Mouse (Mus musculus): ENCODE measurements at regions not wholly inside any gene's neighbourhood (a gene's known extent, or its start where the extent isn't known, plus 50 kb on each side); places are given as distances from the start of the nearest gene placed in this dataset.

GRCm38 (mm10) chr17:15269905-15270304 lies 106.8 kb downstream of the Dll1 start:
- Histone ChIP-seq H3K36me3 (no peaks in the 10 kb centered on the region), H3K9ac (replicated peaks) (no peak overlapping the region), H3K4me2 (replicated peaks) (no peak overlapping the region), H3K27me3 (no peaks in the 10 kb centered on the region), H3K4me3 (replicated peaks) (no peak overlapping the region), H3K4me1 (replicated peaks) (no peaks in the 10 kb centered on the region), H3K27ac (no peak overlapping the region), H3K9me3 (no peaks in the 10 kb centered on the region)
- ATAC-seq = no peak
- 75% methylated on average over 6 of the region's 6 CpGs for WGBS

GRCm38 (mm10) chr17:15269056-15269612 lies 107.5 kb downstream of the Dll1 start:
- Histone ChIP-seq H3K36me3 (no peaks in the 10 kb centered on the region), H3K9me3 (no peaks in the 10 kb centered on the region), H3K4me3 (replicated peaks) (no peak overlapping the region), H3K9ac (replicated peaks) (no peak overlapping the region), H3K27me3 (no peaks in the 10 kb centered on the region), H3K27ac (no peak overlapping the region), H3K4me2 (replicated peaks) (no peak overlapping the region), H3K4me1 (replicated peaks) (no peaks in the 10 kb centered on the region)
- 94% methylated on average over 8 of the region's 8 CpGs for WGBS
- ATAC-seq = no peak

GRCm38 (mm10) chr17:15267721-15268120 lies 109.0 kb downstream of the Dll1 start:
- H3K9me3 ChIP-seq = no peaks in the 10 kb centered on the region
- no peak overlapping the region for H3K4me2 ChIP-seq (replicated peaks)
- no peak for ATAC-seq
- H3K9ac ChIP-seq (replicated peaks) = no peak overlapping the region
- H3K27ac ChIP-seq = no peak overlapping the region
- H3K36me3 ChIP-seq = no peaks in the 10 kb centered on the region
- 75% methylated on average over 7 of the region's 7 CpGs for WGBS
- no peaks in the 10 kb centered on the region for H3K27me3 ChIP-seq
- no peaks in the 10 kb centered on the region for H3K4me1 ChIP-seq (replicated peaks)
- H3K4me3 ChIP-seq (replicated peaks) = no peak overlapping the region

DNA sequence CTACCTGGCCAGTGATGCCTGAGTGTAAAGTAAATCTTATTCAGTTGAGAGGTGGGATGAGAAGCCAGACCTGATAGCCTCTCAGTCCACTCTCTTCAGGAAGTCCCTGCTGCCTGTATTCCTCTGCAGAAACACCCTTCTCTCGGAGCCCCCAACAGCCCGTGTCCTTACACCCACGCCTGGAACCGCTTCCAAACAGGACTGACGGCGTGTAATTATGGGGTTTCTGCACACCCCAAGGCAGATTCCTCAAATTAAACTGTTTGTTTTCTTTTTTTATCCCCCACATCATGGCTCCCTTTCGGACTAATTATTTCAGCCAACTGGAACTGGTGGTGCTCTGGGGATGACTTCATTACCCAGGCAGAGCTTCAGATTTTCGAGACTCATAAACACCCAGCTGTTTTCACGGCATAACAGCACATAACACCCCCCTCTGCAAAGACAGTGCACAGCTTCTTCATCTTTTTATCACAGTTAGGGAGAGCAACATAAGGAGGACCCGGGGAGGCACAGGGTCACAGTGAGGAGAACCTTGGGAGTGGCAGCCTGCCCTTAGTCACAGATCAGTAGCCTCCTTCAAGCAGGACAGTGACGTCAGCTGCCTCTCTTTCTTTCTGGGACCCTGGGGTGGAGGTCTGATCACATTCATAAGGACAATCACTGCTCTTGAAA lies 117.1 kb downstream of the Dll1 start:
- no peak for ATAC-seq
- no peak overlapping the region for H3K27ac ChIP-seq
- H3K9me3 ChIP-seq = no peaks in the 10 kb centered on the region
- no peak overlapping the region for H3K4me3 ChIP-seq (replicated peaks)
- no peak overlapping the region for H3K9ac ChIP-seq (replicated peaks)
- H3K4me2 ChIP-seq (replicated peaks) = no peak overlapping the region
- H3K4me1 ChIP-seq (replicated peaks) = no peaks in the 10 kb centered on the region
- WGBS = 58% methylated on average over 11 of the region's 11 CpGs
- no peaks in the 10 kb centered on the region for H3K27me3 ChIP-seq
- H3K36me3 ChIP-seq = no peaks in the 10 kb centered on the region

- no peaks in the 10 kb centered on the region for H3K27me3 ChIP-seq
- no peaks in the 10 kb centered on the region for H3K36me3 ChIP-seq
- no peak overlapping the region for H3K4me3 ChIP-seq (replicated peaks)
- no peaks in the 10 kb centered on the region for H3K9me3 ChIP-seq
- no peak overlapping the region for H3K9ac ChIP-seq (replicated peaks)
- no peak overlapping the region for H3K27ac ChIP-seq
- H3K4me1 ChIP-seq (replicated peaks) = no peaks in the 10 kb centered on the region
- H3K4me2 ChIP-seq (replicated peaks) = no peak overlapping the region
- ATAC-seq = no peak
- 84% methylated on average over 2 of the region's 2 CpGs for WGBS
Observed at GRCm38 (mm10) chr17:15255874-15256273, 120.8 kb downstream of the Dll1 start.

GRCm38 (mm10) chr17:15253785-15254184 lies 122.9 kb downstream of the Dll1 start:
- no peak overlapping the region for H3K27ac ChIP-seq
- H3K4me1 ChIP-seq (replicated peaks) = no peaks in the 10 kb centered on the region
- H3K4me2 ChIP-seq (replicated peaks) = no peak overlapping the region
- H3K9me3 ChIP-seq = no peaks in the 10 kb centered on the region
- no peak overlapping the region for H3K4me3 ChIP-seq (replicated peaks)
- WGBS = 90% methylated on average over 4 of the region's 4 CpGs
- no peaks in the 10 kb centered on the region for H3K36me3 ChIP-seq
- no peak overlapping the region for H3K9ac ChIP-seq (replicated peaks)
- no peak for ATAC-seq
- no peaks in the 10 kb centered on the region for H3K27me3 ChIP-seq

- Histone ChIP-seq H3K27me3 (no peaks in the 10 kb centered on the region), H3K36me3 (no peaks in the 10 kb centered on the region), H3K9me3 (no peaks in the 10 kb centered on the region), H3K27ac (no peak overlapping the region), H3K4me3 (replicated peaks) (no peak overlapping the region), H3K4me2 (replicated peaks) (no peak overlapping the region), H3K9ac (replicated peaks) (no peak overlapping the region), H3K4me1 (replicated peaks) (peaks cover 3% of the 10 kb centered on the region)
- ATAC-seq = no peak
- 89% methylated on average over 1 of the region's 1 CpGs for WGBS
Observed at GRCm38 (mm10) chr17:15253271-15253670, 123.4 kb downstream of the Dll1 start.

DNA sequence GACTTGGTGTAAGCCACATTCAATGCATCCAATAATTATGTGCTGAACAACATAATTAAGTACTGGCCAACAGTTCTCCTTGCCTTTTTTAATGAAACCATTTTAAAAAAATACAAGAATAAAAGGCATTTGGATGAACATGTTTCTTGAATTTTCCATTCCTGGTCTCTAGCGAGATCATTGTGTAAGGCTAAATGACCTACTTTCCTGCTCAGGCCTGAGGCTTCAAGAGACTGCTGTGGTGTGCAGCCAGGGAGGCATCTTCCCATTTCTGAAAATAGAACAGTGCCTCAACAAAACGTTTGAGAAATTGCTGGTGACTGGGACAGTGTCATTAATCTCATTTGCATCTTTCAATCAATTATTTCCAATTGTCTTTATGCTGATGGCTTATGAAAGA lies 124.5 kb downstream of the Dll1 start:
- H3K4me1 ChIP-seq (replicated peaks) = peaks cover 13% of the 10 kb centered on the region
- WGBS = 73% methylated on average over 2 of the region's 2 CpGs
- H3K27me3 ChIP-seq = no peaks in the 10 kb centered on the region
- no peak overlapping the region for H3K9ac ChIP-seq (replicated peaks)
- H3K4me2 ChIP-seq (replicated peaks) = no peak overlapping the region
- no peak overlapping the region for H3K27ac ChIP-seq
- H3K9me3 ChIP-seq = no peaks in the 10 kb centered on the region
- no peak overlapping the region for H3K4me3 ChIP-seq (replicated peaks)
- no peaks in the 10 kb centered on the region for H3K36me3 ChIP-seq
- no peak for ATAC-seq

- no peak overlapping the region for H3K4me3 ChIP-seq (replicated peaks)
- ATAC-seq = no peak
- H3K27me3 ChIP-seq = no peaks in the 10 kb centered on the region
- no peaks in the 10 kb centered on the region for H3K9me3 ChIP-seq
- H3K27ac ChIP-seq = no peak overlapping the region
- H3K4me1 ChIP-seq (replicated peaks) = peaks cover 16% of the 10 kb centered on the region
- H3K36me3 ChIP-seq = no peaks in the 10 kb centered on the region
- H3K4me2 ChIP-seq (replicated peaks) = no peak overlapping the region
- WGBS = 76% methylated on average over 1 of the region's 1 CpGs
- no peak overlapping the region for H3K9ac ChIP-seq (replicated peaks)
Observed at GRCm38 (mm10) chr17:15251641-15252040, 125.0 kb downstream of the Dll1 start.

DNA sequence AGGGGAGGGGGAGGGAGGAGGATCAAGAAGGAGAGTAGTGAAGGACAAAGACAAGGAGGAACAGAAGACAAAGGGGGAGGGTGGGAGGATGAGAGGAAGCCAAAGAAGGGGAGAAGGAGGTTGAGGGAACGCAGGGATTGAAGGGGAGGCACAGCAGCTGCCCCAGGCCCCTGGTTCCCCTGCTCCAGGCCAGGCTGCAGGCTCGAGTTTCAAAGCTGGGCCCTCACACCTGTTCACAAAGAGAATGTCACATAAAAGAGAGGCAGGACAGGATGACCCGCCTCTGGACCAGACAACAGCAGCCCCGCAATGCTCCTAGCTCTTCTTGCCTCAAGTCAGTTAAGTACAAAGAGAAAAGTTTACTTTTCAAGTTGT lies 128.3 kb downstream of the Dll1 start:
- H3K4me2 ChIP-seq (replicated peaks) = peak overlapping the region; percentile 40; the same call in 1 of the 2 replicates
- H3K4me1 ChIP-seq (replicated peaks) = peaks cover 16% of the 10 kb centered on the region
- no peaks in the 10 kb centered on the region for H3K9me3 ChIP-seq
- no peak; the same call in 1 of the 2 replicates for ATAC-seq
- H3K27me3 ChIP-seq = no peaks in the 10 kb centered on the region
- no peaks in the 10 kb centered on the region for H3K36me3 ChIP-seq
- H3K4me3 ChIP-seq (replicated peaks) = no peak overlapping the region
- 3% methylated on average over 4 of the region's 4 CpGs for WGBS
- peak overlapping the region; percentile 87 for H3K27ac ChIP-seq
- no peak overlapping the region; the same call in 1 of the 2 replicates for H3K9ac ChIP-seq (replicated peaks)

GRCm38 (mm10) chr17:15247546-15248416 lies 128.9 kb downstream of the Dll1 start:
- H3K4me3 ChIP-seq (replicated peaks) = no peak overlapping the region
- H3K9me3 ChIP-seq = no peaks in the 10 kb centered on the region
- peak; percentile 99 for ATAC-seq
- H3K27ac ChIP-seq = peak overlapping the region; percentile 87
- H3K9ac ChIP-seq (replicated peaks) = peak overlapping the region; percentile 47
- H3K4me1 ChIP-seq (replicated peaks) = peaks cover 16% of the 10 kb centered on the region
- no peaks in the 10 kb centered on the region for H3K27me3 ChIP-seq
- WGBS = under 1% methylated on average over 20 of the region's 20 CpGs
- H3K4me2 ChIP-seq (replicated peaks) = peak overlapping the region; percentile 40
- no peaks in the 10 kb centered on the region for H3K36me3 ChIP-seq

DNA sequence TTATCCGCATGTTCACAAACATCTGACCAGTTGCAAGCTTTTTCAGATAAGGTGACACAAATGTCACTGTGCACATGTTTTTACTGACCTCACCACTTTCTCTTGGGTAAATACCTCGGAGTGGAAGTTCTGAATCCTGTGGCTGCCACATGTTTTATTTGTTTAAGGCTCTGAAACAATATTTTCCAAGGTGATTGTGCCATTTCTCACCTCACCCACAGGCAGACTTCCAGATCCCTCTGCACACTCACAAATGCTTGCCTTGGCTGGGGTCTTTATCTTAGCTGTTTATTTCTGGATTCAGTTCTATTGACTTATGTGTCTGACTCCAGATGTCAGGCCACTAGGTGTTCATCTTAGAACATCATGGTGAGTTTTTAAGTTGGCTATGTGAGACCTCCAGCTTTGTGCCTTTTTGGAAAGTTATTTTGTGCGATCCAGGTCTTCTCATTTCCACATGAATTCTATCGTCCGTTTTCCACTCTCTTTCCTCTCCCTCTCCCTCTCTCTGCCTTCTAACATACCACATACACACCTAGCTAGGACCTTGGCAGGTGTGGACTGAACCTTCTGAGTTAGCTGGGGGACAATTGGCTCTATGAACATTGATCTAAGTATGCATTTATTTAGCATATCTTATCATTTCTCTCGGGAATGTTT lies 133.6 kb downstream of the Dll1 start:
- Histone ChIP-seq H3K27me3 (peaks cover 6% of the 10 kb centered on the region; the same call in 1 of the 2 replicates), H3K4me3 (replicated peaks) (no peak overlapping the region), H3K9ac (replicated peaks) (no peak overlapping the region), H3K9me3 (no peaks in the 10 kb centered on the region), H3K36me3 (no peaks in the 10 kb centered on the region), H3K27ac (no peak overlapping the region), H3K4me2 (replicated peaks) (no peak overlapping the region), H3K4me1 (replicated peaks) (peaks cover 12% of the 10 kb centered on the region)
- no peak for ATAC-seq
- WGBS = 88% methylated on average over 6 of the region's 6 CpGs
